Mouse (Mus musculus) ovary, postnatal 36 days (tissue): ENCODE results near the gene Ascl5.

ENCODE experiments used
- DNase-seq: peaks from one replicate; pipeline ENCODE4 v3.0.0; 2022; ENCODE audit warnings: low spot score, mixed read lengths

Gene Ascl5

GRCm38 (mm10) chr1:136051465-136051864 lies 861 bp downstream of the Ascl5 start:
- DNase-seq: peak; percentile 43

GRCm38 (mm10) chr1:136052547-136052946 lies 1.9 kb downstream of the Ascl5 start, which contains the start of gene Cacna1s:
Gene Cacna1s (plus strand): TSS chr1:136052750.
- DNase-seq: no peak

- no peak for DNase-seq
These were observed 5.2 kb downstream of the Ascl5 start for GRCm38 (mm10) chr1:136055771-136056170.

- no peak for DNase-seq
These were observed 8.0 kb downstream of the Ascl5 start for GRCm38 (mm10) chr1:136058594-136058993.

GRCm38 (mm10) chr1:136061041-136061789 lies 10.6 kb downstream of the Ascl5 start:
- DNase-seq: peak; percentile 60

- DNase-seq: no peak
These were observed 11.2 kb downstream of the Ascl5 start for GRCm38 (mm10) chr1:136061790-136062141.

GRCm38 (mm10) chr1:136063991-136064390 lies 13.4 kb downstream of the Ascl5 start:
- no peak for DNase-seq

GRCm38 (mm10) chr1:136066621-136067020 lies 16.0 kb downstream of the Ascl5 start:
- DNase-seq: no peak

GRCm38 (mm10) chr1:136067579-136067978 lies 17.0 kb downstream of the Ascl5 start:
- DNase-seq: no peak

GRCm38 (mm10) chr1:136076086-136076485 lies 25.5 kb downstream of the Ascl5 start:
- peak; percentile 33 for DNase-seq

GRCm38 (mm10) chr1:136077656-136078055 lies 27.1 kb downstream of the Ascl5 start:
- no peak for DNase-seq

GRCm38 (mm10) chr1:136081161-136081560 lies 30.6 kb downstream of the Ascl5 start:
- DNase-seq: no peak

GRCm38 (mm10) chr1:136085988-136086685 lies 35.5 kb downstream of the Ascl5 start:
- DNase-seq: no peak

- DNase-seq: no peak
These were observed 39.0 kb downstream of the Ascl5 start for GRCm38 (mm10) chr1:136089368-136090165.

- DNase-seq: no peak
These were observed 43.1 kb downstream of the Ascl5 start for GRCm38 (mm10) chr1:136093726-136094125.

GRCm38 (mm10) chr1:136094807-136095206 lies 44.2 kb downstream of the Ascl5 start:
- no peak for DNase-seq
